Mouse (Mus musculus) limb, embryonic 13.5 days (tissue): ENCODE data around the gene Gm45062. TPM values are rescaled to one million over a fixed set of nuclear protein-coding genes. Genes with fewer than 3 reads are reported as not detected.

ENCODE experiments used
- ATAC-seq: fragments of 200-750 bp; cut with Nextera tagmentation; 2 replicates; pipeline ENCODE4 v1.8.0; 2017; ENCODE audit warnings: low read depth, moderate number of reproducible peaks, moderate TSS enrichment; ENCODE audit not compliant: low FRiP score
- H3K27ac ChIP-seq: fragments of 300-500 bp; sonication (generic); 2 replicates; pipeline ENCODE4 v1.5.1; 2015; ENCODE audit warnings: inconsistent platforms, mild to moderate bottlenecking, moderate library complexity
- H3K27me3 ChIP-seq: fragments of 300-500 bp; sonication (generic); 2 replicates; pipeline ENCODE4 v1.6.1; 2015; ENCODE audit warnings: mild to moderate bottlenecking, inconsistent platforms
- H3K36me3 ChIP-seq: fragments of 300-500 bp; sonication (generic); 2 replicates; pipeline ENCODE4 v1.6.1; 2015; ENCODE audit warnings: inconsistent platforms, mild to moderate bottlenecking, moderate library complexity
- H3K4me1 ChIP-seq: fragments of 300-500 bp; sonication (generic); 2 replicates; pipeline ENCODE4 v1.6.1; 2015; ENCODE audit warnings: inconsistent platforms
- H3K4me2 ChIP-seq: fragments of 300-500 bp; sonication (generic); replicated peaks from 2 replicates; pipeline ENCODE4 v1.6.1; 2015; ENCODE audit warnings: inconsistent platforms, mild to moderate bottlenecking, moderate library complexity
- H3K4me3 ChIP-seq: fragments of 300-500 bp; sonication (generic); 2 replicates; pipeline ENCODE4 v1.5.1; 2015; ENCODE audit warnings: moderate library complexity, mild to moderate bottlenecking, inconsistent platforms
- H3K9ac ChIP-seq: fragments of 300-500 bp; sonication (generic); 2 replicates; pipeline ENCODE4 v1.6.1; 2015; ENCODE audit warnings: mild to moderate bottlenecking, inconsistent platforms
- H3K9me3 ChIP-seq: fragments of 300-500 bp; sonication (generic); 2 replicates; pipeline ENCODE4 v1.6.1; 2016; ENCODE audit warnings: inconsistent platforms
- WGBS: fragments of 180-500 bp; shearing (Covaris S2); methylation state at CpG from one replicate; pipeline ENCODE4 v1.1.7; 2015; 5-methylcytosine and 5-hydroxymethylcytosine counted together
- polyA plus RNA-seq: library from polyadenylated mRNA; unstranded; fragments of >200 nt; fragmentation: Nextera tagmentation; extraction: Ambion mirVana; gene quantifications from 2 replicates; pipeline ENCODE4 v1.2.1, GENCODE M21; 2015

Gene Gm45062
- polyA plus RNA-seq, 1 experiment from 2014 or later = 15.5 TPM

GRCm38 (mm10) chr6:8403127-8403526 lies 143.9 kb downstream of the Gm45062 start:
- Histone ChIP-seq H3K27me3 (no peaks in the 10 kb centered on the region), H3K4me1 (0 out of 2 replicates have a peak, but pooled peaks cover 3% of the 10 kb centered on the region), H3K27ac (no peak overlapping the region), H3K9ac (no peak overlapping the region), H3K9me3 (no peaks in the 10 kb centered on the region), H3K4me2 (no peak overlapping the region), H3K36me3 (no peaks in the 10 kb centered on the region), H3K4me3 (no peak overlapping the region)
- ATAC-seq = no peak
- 82% methylated on average over 5 of the region's 5 CpGs for WGBS

GRCm38 (mm10) chr6:8405844-8406243 lies 146.6 kb downstream of the Gm45062 start:
- Histone ChIP-seq H3K27ac (no peak overlapping the region), H3K9me3 (no peaks in the 10 kb centered on the region), H3K4me2 (no peak overlapping the region), H3K27me3 (no peaks in the 10 kb centered on the region), H3K9ac (no peak overlapping the region), H3K36me3 (no peaks in the 10 kb centered on the region), H3K4me1 (0 out of 2 replicates have a peak, but pooled peaks cover 3% of the 10 kb centered on the region), H3K4me3 (no peak overlapping the region)
- WGBS = 84% methylated on average over 5 of the region's 5 CpGs
- ATAC-seq = no peak

- Histone ChIP-seq H3K4me1 (no peaks in the 10 kb centered on the region), H3K9me3 (no peaks in the 10 kb centered on the region), H3K9ac (no peak overlapping the region), H3K4me2 (no peak overlapping the region), H3K36me3 (no peaks in the 10 kb centered on the region), H3K27me3 (no peaks in the 10 kb centered on the region), H3K27ac (no peak overlapping the region), H3K4me3 (no peak overlapping the region)
- 80% methylated on average over 2 of the region's 2 CpGs for WGBS
- no peak for ATAC-seq
Observed at GRCm38 (mm10) chr6:8408332-8408731, 149.1 kb downstream of the Gm45062 start.

GRCm38 (mm10) chr6:8409865-8410264 lies 150.6 kb downstream of the Gm45062 start:
- ATAC-seq = no peak
- Histone ChIP-seq H3K36me3 (no peaks in the 10 kb centered on the region), H3K4me3 (no peak overlapping the region), H3K9me3 (no peaks in the 10 kb centered on the region), H3K27me3 (no peaks in the 10 kb centered on the region), H3K27ac (no peak overlapping the region), H3K4me1 (no peaks in the 10 kb centered on the region), H3K4me2 (no peak overlapping the region), H3K9ac (no peak overlapping the region)
- WGBS = 90% methylated on average over 4 of the region's 4 CpGs

GRCm38 (mm10) chr6:8412845-8413598 lies 153.8 kb downstream of the Gm45062 start:
- Histone ChIP-seq H3K9ac (no peak overlapping the region), H3K36me3 (no peaks in the 10 kb centered on the region), H3K4me3 (no peak overlapping the region), H3K4me2 (no peak overlapping the region), H3K9me3 (no peaks in the 10 kb centered on the region), H3K27me3 (no peaks in the 10 kb centered on the region), H3K27ac (no peak overlapping the region), H3K4me1 (0 out of 2 replicates have a peak, but pooled peaks cover 4% of the 10 kb centered on the region)
- WGBS = 75% methylated on average over 10 of the region's 10 CpGs
- no peak for ATAC-seq

- H3K4me3 ChIP-seq = no peak overlapping the region
- H3K9me3 ChIP-seq = no peaks in the 10 kb centered on the region
- WGBS = 58% methylated on average over 9 of the region's 9 CpGs
- H3K27ac ChIP-seq = no peak overlapping the region
- no peak overlapping the region for H3K9ac ChIP-seq
- 0 out of 2 replicates have a peak, but pooled peaks cover 4% of the 10 kb centered on the region for H3K4me1 ChIP-seq
- no peaks in the 10 kb centered on the region for H3K36me3 ChIP-seq
- no peak overlapping the region for H3K4me2 ChIP-seq
- H3K27me3 ChIP-seq = no peaks in the 10 kb centered on the region
- ATAC-seq = no peak
Observed at GRCm38 (mm10) chr6:8414020-8414419, 154.8 kb downstream of the Gm45062 start.

GRCm38 (mm10) chr6:8415823-8416222 lies 156.6 kb downstream of the Gm45062 start:
- 85% methylated on average over 5 of the region's 5 CpGs for WGBS
- no peak overlapping the region for H3K27ac ChIP-seq
- H3K4me2 ChIP-seq = no peak overlapping the region
- peaks cover 22% of the 10 kb centered on the region for H3K4me1 ChIP-seq
- H3K27me3 ChIP-seq = no peaks in the 10 kb centered on the region
- H3K9me3 ChIP-seq = no peaks in the 10 kb centered on the region
- H3K4me3 ChIP-seq = no peak overlapping the region
- H3K36me3 ChIP-seq = no peaks in the 10 kb centered on the region
- no peak for ATAC-seq
- H3K9ac ChIP-seq = no peak overlapping the region

- no peak overlapping the region for H3K4me3 ChIP-seq
- no peaks in the 10 kb centered on the region for H3K9me3 ChIP-seq
- 67% methylated on average over 8 of the region's 8 CpGs for WGBS
- no peaks in the 10 kb centered on the region for H3K27me3 ChIP-seq
- H3K36me3 ChIP-seq = no peaks in the 10 kb centered on the region
- ATAC-seq = peak; percentile 11; the same call in 1 of the 2 replicates
- no peak overlapping the region for H3K9ac ChIP-seq
- no peak overlapping the region for H3K4me2 ChIP-seq
- H3K27ac ChIP-seq = no peak overlapping the region
- peaks cover 29% of the 10 kb centered on the region for H3K4me1 ChIP-seq
Observed at GRCm38 (mm10) chr6:8416802-8417569, 157.7 kb downstream of the Gm45062 start.

- no peak overlapping the region for H3K4me2 ChIP-seq
- H3K36me3 ChIP-seq = no peaks in the 10 kb centered on the region
- H3K4me3 ChIP-seq = no peak overlapping the region
- H3K4me1 ChIP-seq = peaks cover 33% of the 10 kb centered on the region
- no peak overlapping the region for H3K9ac ChIP-seq
- H3K27me3 ChIP-seq = no peaks in the 10 kb centered on the region
- WGBS = 51% methylated on average over 4 of the region's 4 CpGs
- no peak overlapping the region for H3K27ac ChIP-seq
- no peaks in the 10 kb centered on the region for H3K9me3 ChIP-seq
- no peak for ATAC-seq
Observed at GRCm38 (mm10) chr6:8419485-8420186, 160.4 kb downstream of the Gm45062 start.

- WGBS = 73% methylated on average over 1 of the region's 1 CpGs
- Histone ChIP-seq H3K4me3 (no peak overlapping the region), H3K27ac (no peak overlapping the region), H3K27me3 (no peaks in the 10 kb centered on the region), H3K4me1 (peaks cover 33% of the 10 kb centered on the region), H3K4me2 (no peak overlapping the region), H3K9ac (no peak overlapping the region), H3K9me3 (no peaks in the 10 kb centered on the region), H3K36me3 (no peaks in the 10 kb centered on the region)
- ATAC-seq = no peak
Observed at GRCm38 (mm10) chr6:8420187-8420503, 160.9 kb downstream of the Gm45062 start.

- H3K9ac ChIP-seq = no peak overlapping the region
- H3K9me3 ChIP-seq = no peaks in the 10 kb centered on the region
- H3K4me1 ChIP-seq = peaks cover 33% of the 10 kb centered on the region
- H3K27ac ChIP-seq = no peak overlapping the region
- WGBS = 65% methylated on average over 5 of the region's 5 CpGs
- no peak overlapping the region for H3K4me2 ChIP-seq
- H3K36me3 ChIP-seq = no peaks in the 10 kb centered on the region
- no peak for ATAC-seq
- H3K4me3 ChIP-seq = no peak overlapping the region
- no peaks in the 10 kb centered on the region for H3K27me3 ChIP-seq
Observed at GRCm38 (mm10) chr6:8421421-8421820, 162.2 kb downstream of the Gm45062 start.

GRCm38 (mm10) chr6:8421959-8422581 lies 162.8 kb downstream of the Gm45062 start:
- H3K27me3 ChIP-seq = no peaks in the 10 kb centered on the region
- no peaks in the 10 kb centered on the region for H3K36me3 ChIP-seq
- ATAC-seq = no peak
- no peak overlapping the region for H3K4me2 ChIP-seq
- H3K4me3 ChIP-seq = no peak overlapping the region
- no peaks in the 10 kb centered on the region for H3K9me3 ChIP-seq
- H3K9ac ChIP-seq = no peak overlapping the region
- WGBS = 72% methylated on average over 10 of the region's 10 CpGs
- no peak overlapping the region for H3K27ac ChIP-seq
- H3K4me1 ChIP-seq = peaks cover 30% of the 10 kb centered on the region
